Mouse (Mus musculus) liver, adult 2 months (tissue): ENCODE measurements around the gene Hsd17b3.

ENCODE experiments used
- CTCF ChIP-seq: fragments of 200-500 bp; IDR thresholded peaks from 2 replicates; pipeline ENCODE4 v1.5.1; 2011; ENCODE audit warnings: low read depth, low read length, control low read depth
- POLR2A ChIP-seq: fragments of 200-500 bp; IDR thresholded peaks from 2 replicates; pipeline ENCODE4 v1.6.1; 2011; ENCODE audit warnings: low read length, control low read depth; ENCODE audit not compliant: insufficient read depth; ENCODE audit errors: extremely low read depth

DNA sequence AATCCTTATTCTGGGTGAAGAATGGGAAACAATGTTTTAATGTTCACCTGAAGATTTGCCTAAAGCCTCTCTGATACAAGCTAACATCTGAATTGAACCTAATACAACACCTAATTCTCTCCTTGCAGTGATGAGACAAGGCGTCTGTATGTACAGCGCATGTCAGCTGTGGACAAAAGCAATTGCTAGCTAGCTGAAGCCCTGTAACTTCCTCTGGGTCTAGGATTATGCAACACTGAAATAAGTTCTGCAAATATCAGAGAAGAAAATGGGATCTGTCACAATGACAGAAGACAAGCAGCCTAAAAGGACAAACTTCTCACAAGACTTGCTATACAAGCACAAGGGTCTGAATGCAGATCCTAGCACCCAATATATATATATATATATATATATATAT is 40.6 kb downstream of the Hsd17b3 start:
- TF ChIP-seq POLR2A (no peak), CTCF (no peak)
